Mouse (Mus musculus) midbrain, postnatal 0 days (tissue): ENCODE measurements around the gene Oas1c. TPM values are rescaled to one million over a fixed set of nuclear protein-coding genes. Genes with fewer than 3 reads are reported as not detected.
"Not testable (repeated sequence)": the region's sequence is repeated elsewhere in the genome, so short reads cannot be mapped to it uniquely, and the experiment has no call there.

ENCODE experiments used
- ATAC-seq: fragments of 200-750 bp; cut with Nextera tagmentation; 2 replicates; pipeline ENCODE4 v1.8.0; 2017; ENCODE audit warnings: moderate number of reproducible peaks, mild to moderate bottlenecking, moderate TSS enrichment, moderate library complexity; ENCODE audit not compliant: low FRiP score
- DNase-seq: peaks from one replicate; pipeline ENCODE4 v3.0.0-alpha.2; 2015; ENCODE audit warnings: low spot score
- H3K27ac ChIP-seq: fragments of 300-500 bp; sonication (generic); 2 replicates; pipeline ENCODE4 v1.5.1; 2014; ENCODE audit warnings: low read depth, mild to moderate bottlenecking, low read length, mixed read lengths
- H3K27me3 ChIP-seq: fragments of 300-500 bp; sonication (generic); 2 replicates; pipeline ENCODE4 v1.6.1; 2014; ENCODE audit warnings: low read length, control low read depth, mixed read lengths; ENCODE audit not compliant: insufficient read depth
- H3K36me3 ChIP-seq: fragments of 300-500 bp; sonication (generic); 2 replicates; pipeline ENCODE4 v1.6.1; 2014; ENCODE audit warnings: low read length, control low read depth, mixed read lengths; ENCODE audit not compliant: insufficient read depth
- H3K4me1 ChIP-seq: fragments of 300-500 bp; sonication (generic); 2 replicates; pipeline ENCODE4 v1.6.1; 2014; ENCODE audit warnings: mild to moderate bottlenecking, control low read depth, antibody characterized with exemption, low read length, mixed read lengths; ENCODE audit not compliant: insufficient read depth
- H3K4me2 ChIP-seq: fragments of 300-500 bp; sonication (generic); 2 replicates; pipeline ENCODE4 v1.6.1; 2014; ENCODE audit warnings: low read depth, mild to moderate bottlenecking, low read length, mixed read lengths; ENCODE audit not compliant: poor library complexity, severe bottlenecking
- H3K4me3 ChIP-seq: fragments of 300-500 bp; sonication (generic); 2 replicates; pipeline ENCODE4 v1.5.1; 2014; ENCODE audit warnings: low read depth, mild to moderate bottlenecking, low read length, moderate library complexity
- H3K9ac ChIP-seq: fragments of 300-500 bp; sonication (generic); replicated peaks from 2 replicates; pipeline ENCODE4 v1.6.1; 2014; ENCODE audit warnings: mild to moderate bottlenecking, low read length, moderate library complexity, mixed read lengths; ENCODE audit not compliant: poor library complexity, severe bottlenecking
- H3K9me3 ChIP-seq: fragments of 300-500 bp; sonication (generic); 2 replicates; pipeline ENCODE4 v1.6.1; 2016; ENCODE audit warnings: low read length, control low read depth
- CTCF ChIP-seq: IDR thresholded peaks from 2 replicates; pipeline ENCODE4 v1.5.1; 2016; ENCODE audit warnings: antibody characterized with exemption, mild to moderate bottlenecking
- whole genome bisulfite sequencing: fragments of 180-500 bp; shearing (Covaris S2); extraction: QIAGEN DNeasy Blood & Tissue Kit; methylation state at CpG from one replicate; pipeline ENCODE4 v1.1.7; 2014; 5-methylcytosine and 5-hydroxymethylcytosine counted together
- polyA plus RNA-seq: library from polyadenylated mRNA; unstranded; fragments of >200 nt; fragmentation: Nextera tagmentation; extraction: Ambion mirVana; gene quantifications from 2 replicates; pipeline ENCODE4 v1.2.1, GENCODE M21; 2015
- total RNA-seq: library from RNA; depleted of rRNA; stranded (reverse); fragments of >200 nt; gene quantifications from 2 replicates; pipeline ENCODE4 v1.2.3, GENCODE M21; 2014

The Oas1c gene
- total and polyA plus RNA-seq, 2 experiments from 2014 or later: 0.62 to 0.71 TPM

- no peaks in the 10 kb centered on the region for H3K27me3 ChIP-seq
- no peaks in the 10 kb centered on the region for H3K9me3 ChIP-seq
- no peaks in the 10 kb centered on the region for H3K4me1 ChIP-seq
- DNase-seq (no peak), ATAC-seq (no peak)
- TF ChIP-seq CTCF: no peak
- H3K4me2 ChIP-seq: no peak overlapping the region; the same call in 1 of the 2 replicates
- WGBS: 81% methylated on average over 6 of the region's 6 CpGs
- H3K9ac ChIP-seq: no peak overlapping the region
- H3K27ac ChIP-seq: no peak overlapping the region
- H3K36me3 ChIP-seq: no peaks in the 10 kb centered on the region
- H3K4me3 ChIP-seq: peak overlapping the region; percentile 17; the same call in 1 of the 2 replicates
Measured at GRCm38 (mm10) chr5:120813023-120813422, 709 bp upstream of the Oas1c start.

GRCm38 (mm10) chr5:120809171-120809570 lies 3.1 kb downstream of the Oas1c start:
- no peak overlapping the region for H3K4me2 ChIP-seq
- DNase-seq (no peak), ATAC-seq (no peak)
- no peaks in the 10 kb centered on the region for H3K4me1 ChIP-seq
- H3K27me3 ChIP-seq: no peaks in the 10 kb centered on the region
- 37% methylated on average over 6 of the region's 6 CpGs for WGBS
- H3K27ac ChIP-seq: no peak overlapping the region
- no peaks in the 10 kb centered on the region for H3K36me3 ChIP-seq
- H3K9ac ChIP-seq: no peak overlapping the region
- no peaks in the 10 kb centered on the region for H3K9me3 ChIP-seq
- TF ChIP-seq CTCF: no peak
- no peak overlapping the region for H3K4me3 ChIP-seq

GRCm38 (mm10) chr5:120806458-120806857 lies 5.9 kb downstream of the Oas1c start:
- Histone ChIP-seq H3K9ac (no peak overlapping the region), H3K36me3 (no peaks in the 10 kb centered on the region), H3K9me3 (no peaks in the 10 kb centered on the region), H3K4me3 (no peak overlapping the region), H3K4me2 (no peak overlapping the region), H3K27me3 (no peaks in the 10 kb centered on the region), H3K27ac (no peak overlapping the region), H3K4me1 (no peaks in the 10 kb centered on the region)
- DNase-seq: peak; percentile 62
- 100% methylated on average over 1 of the region's 1 CpGs for WGBS
- peak; percentile 64 for TF ChIP-seq CTCF
- ATAC-seq: no peak

- no peak for ATAC-seq
- Histone ChIP-seq H3K4me1 (no peaks in the 10 kb centered on the region), H3K9ac (no peak overlapping the region), H3K4me3 (no peak overlapping the region), H3K27ac (no peak overlapping the region), H3K36me3 (no peaks in the 10 kb centered on the region), H3K27me3 (no peaks in the 10 kb centered on the region), H3K9me3 (no peaks in the 10 kb centered on the region), H3K4me2 (no peak overlapping the region)
- WGBS: 68% methylated on average over 2 of the region's 2 CpGs
- DNase-seq: no peak
- TF ChIP-seq CTCF: no peak
Measured at GRCm38 (mm10) chr5:120803596-120803995, 8.7 kb downstream of the Oas1c start.

GRCm38 (mm10) chr5:120798943-120799342 lies 13.4 kb downstream of the Oas1c start:
- H3K9ac ChIP-seq, H3K4me3 ChIP-seq, ATAC-seq, H3K36me3 ChIP-seq, DNase-seq, H3K27ac ChIP-seq, H3K4me2 ChIP-seq, H3K27me3 ChIP-seq, H3K9me3 ChIP-seq, H3K4me1 ChIP-seq: not testable (repeated sequence)
- WGBS: 75% methylated on average over 2 of the region's 2 CpGs

GRCm38 (mm10) chr5:120798147-120798546 lies 14.2 kb downstream of the Oas1c start:
- not testable (repeated sequence) for H3K4me3 ChIP-seq, H3K27me3 ChIP-seq, H3K4me2 ChIP-seq, H3K4me1 ChIP-seq, H3K27ac ChIP-seq, DNase-seq, ATAC-seq, H3K9ac ChIP-seq, H3K36me3 ChIP-seq, H3K9me3 ChIP-seq
- WGBS: 73% methylated on average over 5 of the region's 5 CpGs

GRCm38 (mm10) chr5:120795480-120796034 lies 16.8 kb downstream of the Oas1c start, which contains the start of gene Oas1e:
Gene Oas1e (minus strand): TSS chr5:120795530.
- WGBS: 74% methylated on average over 9 of the region's 9 CpGs

More at GRCm38 (mm10) chr5:120795480-120796034, 16.8 kb downstream of the Oas1c start, which contains the start of gene Oas1e:
- not testable (repeated sequence) for H3K4me2 ChIP-seq, H3K4me1 ChIP-seq, H3K36me3 ChIP-seq, H3K27me3 ChIP-seq, H3K27ac ChIP-seq, ATAC-seq, H3K9ac ChIP-seq, H3K9me3 ChIP-seq, H3K4me3 ChIP-seq
- peak; percentile 55 for DNase-seq
